Mouse (Mus musculus): ENCODE data around the gene Tmem164. TPM values are rescaled to one million over a fixed set of nuclear protein-coding genes. Genes with fewer than 3 reads are reported as not detected.

Tmem164 gene
- polyA plus RNA-seq, 1 experiment from 2014 or later = 29.9 TPM

DNA sequence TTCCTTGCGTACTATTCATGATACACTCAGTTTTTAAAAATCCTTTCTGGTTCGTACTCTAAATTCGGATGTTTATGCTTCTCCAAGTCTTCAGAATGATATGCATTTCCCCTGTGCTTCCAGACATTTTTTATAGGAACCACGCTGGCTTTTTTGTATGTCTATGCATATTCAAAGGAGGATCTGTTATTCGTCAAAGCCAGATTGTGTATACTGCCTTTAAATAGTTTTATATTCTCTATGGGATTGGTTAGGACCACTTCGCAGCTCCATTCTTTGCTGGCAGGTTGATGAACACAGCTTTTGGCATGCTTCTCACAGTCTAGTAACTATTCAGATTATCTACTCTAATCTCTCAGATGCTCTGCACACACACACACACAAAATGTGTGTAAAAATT lies 79.2 kb downstream of the Tmem164 start:
- TF ChIP-seq CTCF (IDR thresholded peaks at IDR 0.05; ENCODE audit: low read depth) (no peak), EP300 (optimal IDR thresholded peaks at IDR 0.05) (no peak)
- 64% methylated on average over 6 of the region's 6 CpGs for WGBS
- DNase-seq (ENCODE audit: low spot score) = no peak
- no peak overlapping the region for H3K27ac ChIP-seq (replicated peaks)
- H3K36me3 ChIP-seq (ENCODE audit: control insufficient read depth, insufficient read depth, low read length) = no peaks in the 10 kb centered on the region
- no peak for ATAC-seq (ENCODE audit: low FRiP score, low TSS enrichment)
- H3K4me3 ChIP-seq (ENCODE audit: low read depth, low read length) = no peak overlapping the region
- no peak overlapping the region for H3K4me2 ChIP-seq (replicated peaks; ENCODE audit: low read depth)
- no peak overlapping the region for H3K9ac ChIP-seq (ENCODE audit: low read length)
- no peaks in the 10 kb centered on the region for H3K27me3 ChIP-seq (ENCODE audit: control insufficient read depth, insufficient read depth, low read length)
- no peaks in the 10 kb centered on the region for H3K9me3 ChIP-seq (ENCODE audit: control insufficient read depth, low read length)
- H3K4me1 ChIP-seq (replicated peaks; ENCODE audit: control insufficient read depth, insufficient read depth) = no peaks in the 10 kb centered on the region

DNA sequence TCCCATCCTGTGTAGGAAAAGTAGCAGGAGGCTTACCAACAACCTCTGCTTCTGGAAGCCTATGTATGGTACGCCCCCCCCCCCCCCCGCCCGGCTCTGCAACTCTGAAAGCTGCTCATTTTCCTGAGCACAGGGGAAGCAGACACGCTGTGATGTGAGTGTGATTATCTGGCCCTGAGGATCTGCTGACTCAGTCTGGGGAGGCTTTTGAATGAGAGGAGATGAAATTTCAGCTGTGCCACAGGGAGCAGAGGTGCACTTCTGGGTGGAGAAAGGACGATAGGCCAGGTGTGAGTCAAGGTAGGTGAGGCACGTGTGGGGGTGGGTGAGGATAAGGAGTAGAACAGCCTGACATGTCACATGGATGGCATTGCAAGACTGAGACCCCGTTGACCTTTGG lies 82.1 kb downstream of the Tmem164 start:
- Histone ChIP-seq H3K4me2 (replicated peaks; ENCODE audit: low read depth) (no peak overlapping the region), H3K9me3 (ENCODE audit: control insufficient read depth, low read length) (no peaks in the 10 kb centered on the region), H3K27me3 (ENCODE audit: control insufficient read depth, insufficient read depth, low read length) (no peaks in the 10 kb centered on the region), H3K4me1 (replicated peaks; ENCODE audit: control insufficient read depth, insufficient read depth) (no peaks in the 10 kb centered on the region), H3K9ac (ENCODE audit: low read length) (no peak overlapping the region), H3K4me3 (ENCODE audit: low read depth, low read length) (no peak overlapping the region), H3K27ac (replicated peaks) (no peak overlapping the region), H3K36me3 (ENCODE audit: control insufficient read depth, insufficient read depth, low read length) (no peaks in the 10 kb centered on the region)
- DNase-seq (ENCODE audit: low spot score) = no peak
- 69% methylated on average over 7 of the region's 7 CpGs for WGBS
- TF ChIP-seq CTCF (IDR thresholded peaks at IDR 0.05; ENCODE audit: low read depth) = no peak
- no peak for ATAC-seq (ENCODE audit: low FRiP score, low TSS enrichment)

DNA sequence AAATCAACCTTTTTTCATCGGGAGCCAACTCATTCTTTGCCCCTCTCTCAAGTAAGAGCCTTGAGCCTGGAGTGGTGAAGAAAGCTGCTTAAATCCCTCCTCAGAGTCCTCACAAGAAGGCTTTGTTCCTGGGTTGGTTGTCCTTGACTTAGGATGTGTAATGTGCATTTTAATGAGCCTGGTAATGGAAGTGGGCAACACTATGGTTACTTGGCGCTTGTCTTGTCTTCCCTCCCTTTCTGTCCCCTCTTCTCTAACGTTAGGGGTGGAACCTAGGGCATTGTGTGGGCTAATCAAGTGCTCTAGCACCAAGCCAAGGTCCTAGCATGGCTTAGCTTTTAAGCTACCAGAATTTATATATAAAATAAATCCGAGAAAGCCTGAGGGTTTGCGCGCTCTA lies 88.5 kb downstream of the Tmem164 start:
- Histone ChIP-seq H3K9me3 (ENCODE audit: control insufficient read depth, low read length) (no peaks in the 10 kb centered on the region), H3K4me2 (replicated peaks; ENCODE audit: low read depth) (no peak overlapping the region), H3K9ac (ENCODE audit: low read length) (no peak overlapping the region), H3K27me3 (ENCODE audit: control insufficient read depth, insufficient read depth, low read length) (no peaks in the 10 kb centered on the region), H3K36me3 (ENCODE audit: control insufficient read depth, insufficient read depth, low read length) (no peaks in the 10 kb centered on the region), H3K27ac (replicated peaks) (no peak overlapping the region), H3K4me3 (ENCODE audit: low read depth, low read length) (no peak overlapping the region), H3K4me1 (replicated peaks; ENCODE audit: control insufficient read depth, insufficient read depth) (no peaks in the 10 kb centered on the region)
- WGBS = 90% methylated on average over 6 of the region's 6 CpGs
- no peak for DNase-seq (ENCODE audit: low spot score)
- no peak for ATAC-seq (ENCODE audit: low FRiP score, low TSS enrichment)
- no peak for TF ChIP-seq EP300 (optimal IDR thresholded peaks at IDR 0.05)
- no peak for TF ChIP-seq CTCF (IDR thresholded peaks at IDR 0.05; ENCODE audit: low read depth)

GRCm38 (mm10) chrX:142773658-142774057 lies 92.5 kb downstream of the Tmem164 start:
- H3K9ac ChIP-seq (ENCODE audit: low read length) = no peak overlapping the region
- WGBS = 71% methylated on average over 4 of the region's 4 CpGs
- no peak overlapping the region for H3K4me2 ChIP-seq (replicated peaks; ENCODE audit: low read depth)
- no peak overlapping the region for H3K4me3 ChIP-seq (ENCODE audit: low read depth, low read length)
- H3K9me3 ChIP-seq (ENCODE audit: control insufficient read depth, low read length) = no peaks in the 10 kb centered on the region
- peak; percentile 31 for DNase-seq (ENCODE audit: low spot score)
- no peaks in the 10 kb centered on the region for H3K27me3 ChIP-seq (ENCODE audit: control insufficient read depth, insufficient read depth, low read length)
- ATAC-seq (ENCODE audit: low FRiP score, low TSS enrichment) = peak; percentile 67; the same call in 1 of the 2 replicates
- no peak overlapping the region; the same call in 1 of the 2 replicates for H3K27ac ChIP-seq (replicated peaks)
- no peaks in the 10 kb centered on the region for H3K36me3 ChIP-seq (ENCODE audit: control insufficient read depth, insufficient read depth, low read length)
- no peak for TF ChIP-seq CTCF (IDR thresholded peaks at IDR 0.05; ENCODE audit: low read depth)
- H3K4me1 ChIP-seq (replicated peaks; ENCODE audit: control insufficient read depth, insufficient read depth) = no peaks in the 10 kb centered on the region

GRCm38 (mm10) chrX:142776131-142776530 lies 94.9 kb downstream of the Tmem164 start:
- no peak overlapping the region for H3K27ac ChIP-seq (replicated peaks)
- no peak for DNase-seq (ENCODE audit: low spot score)
- ATAC-seq (ENCODE audit: low FRiP score, low TSS enrichment) = no peak
- no peak overlapping the region for H3K4me2 ChIP-seq (replicated peaks; ENCODE audit: low read depth)
- H3K4me3 ChIP-seq (ENCODE audit: low read depth, low read length) = no peak overlapping the region
- TF ChIP-seq CTCF (IDR thresholded peaks at IDR 0.05; ENCODE audit: low read depth) = no peak
- TF ChIP-seq EP300 (optimal IDR thresholded peaks at IDR 0.05) = no peak
- no peak overlapping the region for H3K9ac ChIP-seq (ENCODE audit: low read length)
- no peaks in the 10 kb centered on the region for H3K4me1 ChIP-seq (replicated peaks; ENCODE audit: control insufficient read depth, insufficient read depth)
- no peaks in the 10 kb centered on the region for H3K27me3 ChIP-seq (ENCODE audit: control insufficient read depth, insufficient read depth, low read length)
- 53% methylated on average over 4 of the region's 4 CpGs for WGBS
- no peaks in the 10 kb centered on the region for H3K36me3 ChIP-seq (ENCODE audit: control insufficient read depth, insufficient read depth, low read length)
- H3K9me3 ChIP-seq (ENCODE audit: control insufficient read depth, low read length) = no peaks in the 10 kb centered on the region

GRCm38 (mm10) chrX:142778638-142779037 lies 97.4 kb downstream of the Tmem164 start:
- Histone ChIP-seq H3K4me1 (replicated peaks; ENCODE audit: control insufficient read depth, insufficient read depth) (no peaks in the 10 kb centered on the region), H3K36me3 (ENCODE audit: control insufficient read depth, insufficient read depth, low read length) (no peaks in the 10 kb centered on the region), H3K27ac (replicated peaks) (no peak overlapping the region), H3K4me2 (replicated peaks; ENCODE audit: low read depth) (no peak overlapping the region), H3K9ac (ENCODE audit: low read length) (no peak overlapping the region), H3K9me3 (ENCODE audit: control insufficient read depth, low read length) (no peaks in the 10 kb centered on the region), H3K27me3 (ENCODE audit: control insufficient read depth, insufficient read depth, low read length) (no peaks in the 10 kb centered on the region), H3K4me3 (ENCODE audit: low read depth, low read length) (no peak overlapping the region)
- TF ChIP-seq EP300 (optimal IDR thresholded peaks at IDR 0.05) = no peak
- TF ChIP-seq CTCF (IDR thresholded peaks at IDR 0.05; ENCODE audit: low read depth) = no peak
- ATAC-seq (ENCODE audit: low FRiP score, low TSS enrichment) (peak; percentile 93), DNase-seq (ENCODE audit: low spot score) (peak; percentile 40)
- 55% methylated on average over 6 of the region's 6 CpGs for WGBS

Measured in stomach, postnatal 0 days (tissue).